Mouse (Mus musculus): ENCODE data around the gene Garnl3.
"Not testable (repeated sequence)": the region's sequence is repeated elsewhere in the genome, so short reads cannot be mapped to it uniquely, and the experiment has no call there.

Garnl3 gene

GRCm38 (mm10) chr2:33022846-33023245 lies 108.6 kb downstream of the Garnl3 start:
- no peak for DNase-seq

GRCm38 (mm10) chr2:33018026-33018425 lies 113.4 kb downstream of the Garnl3 start:
- peak in 1 of 2 experiments; percentile 27 for DNase-seq

DNA sequence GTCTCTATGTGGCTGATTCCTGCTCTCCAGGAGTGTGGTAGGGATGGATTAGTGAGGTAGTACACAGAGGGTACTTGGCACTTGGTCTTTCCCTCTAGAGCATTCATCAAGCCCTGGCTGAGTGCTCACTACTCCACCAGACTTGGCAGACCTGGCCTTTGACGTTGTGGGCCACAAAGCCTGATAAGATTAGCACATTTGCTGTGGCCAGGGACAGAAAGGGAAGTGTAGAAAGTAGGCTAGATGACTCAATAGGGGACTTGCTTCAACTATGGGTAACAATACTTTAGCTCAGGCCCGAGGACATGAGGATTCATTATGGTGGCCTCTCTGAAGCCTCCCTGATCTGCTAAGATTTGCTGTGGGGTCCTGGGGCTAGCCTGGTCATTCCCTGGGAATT lies 114.3 kb downstream of the Garnl3 start:
- DNase-seq: no peak

DNA sequence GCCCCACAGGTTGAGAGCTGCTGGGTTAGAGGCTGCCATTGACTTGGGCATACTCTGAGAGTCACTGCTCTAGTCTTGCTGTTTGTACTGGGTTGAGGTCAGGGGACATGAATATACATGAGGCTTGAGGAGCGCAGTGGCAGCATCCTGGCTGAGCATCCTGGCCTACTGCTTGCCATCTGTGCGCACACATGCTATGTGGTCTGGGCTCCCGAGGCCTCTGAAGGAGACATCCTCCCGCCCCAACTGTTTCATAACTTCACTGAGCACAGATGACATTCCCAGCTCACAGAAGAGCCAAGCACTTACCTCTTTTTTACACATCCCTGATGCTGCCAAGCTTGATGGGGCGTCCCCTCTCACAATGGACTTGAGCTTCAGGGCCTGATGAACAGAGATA lies 116.6 kb downstream of the Garnl3 start:
- no peak for DNase-seq

- not testable (repeated sequence) for DNase-seq
Observed at GRCm38 (mm10) chr2:33009055-33009454, 122.4 kb downstream of the Garnl3 start.

DNA sequence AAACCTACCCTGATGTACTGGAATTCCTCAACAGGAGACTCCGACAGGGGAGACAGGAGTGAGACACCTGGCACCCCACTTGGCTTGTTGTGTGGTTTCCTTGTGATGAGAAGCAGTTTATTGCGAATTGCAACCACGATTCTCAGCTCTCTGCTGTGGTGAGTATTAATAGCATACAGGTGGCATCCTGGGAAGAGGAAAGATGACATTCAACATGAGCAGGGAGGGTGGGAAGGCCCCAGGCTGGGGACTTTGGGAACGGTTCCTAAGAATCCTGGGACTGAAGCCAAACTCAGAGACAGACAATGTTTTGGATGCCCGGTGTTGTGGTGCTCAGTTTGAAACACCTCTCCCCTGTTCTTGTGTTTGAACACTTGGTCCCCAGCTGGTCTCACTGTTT lies 126.4 kb downstream of the Garnl3 start:
- no peak for DNase-seq

GRCm38 (mm10) chr2:33002144-33002543 lies 129.3 kb downstream of the Garnl3 start:
- no peak for DNase-seq

- no peak for DNase-seq
Observed at GRCm38 (mm10) chr2:32999752-33000151, 131.7 kb downstream of the Garnl3 start.

DNA sequence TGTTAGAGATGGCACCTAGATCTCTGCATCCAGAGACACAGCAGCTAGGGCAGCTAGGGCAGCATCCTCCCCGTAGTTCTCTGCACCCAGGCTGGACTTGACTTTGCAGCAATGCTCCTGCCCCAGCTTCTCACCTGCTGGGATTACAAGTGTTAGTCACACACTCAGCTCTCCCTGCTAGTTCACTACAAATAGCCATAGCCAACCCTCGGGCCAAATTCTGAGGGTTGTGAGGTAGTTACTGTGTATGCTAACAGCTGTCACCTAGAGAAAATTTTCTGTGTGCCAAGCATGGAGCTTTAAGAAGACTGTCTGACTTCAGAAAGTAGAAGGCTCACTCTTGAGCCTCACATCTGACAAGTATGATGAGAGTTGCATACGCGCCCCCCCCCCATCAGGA lies 133.7 kb downstream of the Garnl3 start:
- no peak for DNase-seq

- no peak for DNase-seq
Observed at GRCm38 (mm10) chr2:32997081-32997480, 134.4 kb downstream of the Garnl3 start.

DNA sequence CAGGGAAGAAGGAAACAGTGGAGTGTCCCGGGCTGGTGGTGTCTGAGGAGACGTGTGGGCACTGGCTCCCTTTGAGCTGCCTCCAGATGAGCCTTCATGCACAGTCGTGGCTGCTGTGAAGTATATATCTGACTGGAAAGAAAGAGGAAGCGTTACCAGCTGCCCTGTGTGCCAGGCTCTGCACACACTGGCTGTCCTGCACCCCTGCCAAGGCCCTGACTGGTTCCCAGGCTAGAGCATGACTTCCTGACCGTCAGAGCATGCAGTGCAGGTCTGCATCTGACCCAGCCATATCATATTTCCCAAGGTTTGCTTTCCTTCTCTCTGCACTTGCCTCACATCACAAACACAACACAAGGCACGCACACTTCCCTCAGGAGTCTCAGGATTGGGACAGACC lies 139.3 kb downstream of the Garnl3 start:
- no peak for DNase-seq

DNA sequence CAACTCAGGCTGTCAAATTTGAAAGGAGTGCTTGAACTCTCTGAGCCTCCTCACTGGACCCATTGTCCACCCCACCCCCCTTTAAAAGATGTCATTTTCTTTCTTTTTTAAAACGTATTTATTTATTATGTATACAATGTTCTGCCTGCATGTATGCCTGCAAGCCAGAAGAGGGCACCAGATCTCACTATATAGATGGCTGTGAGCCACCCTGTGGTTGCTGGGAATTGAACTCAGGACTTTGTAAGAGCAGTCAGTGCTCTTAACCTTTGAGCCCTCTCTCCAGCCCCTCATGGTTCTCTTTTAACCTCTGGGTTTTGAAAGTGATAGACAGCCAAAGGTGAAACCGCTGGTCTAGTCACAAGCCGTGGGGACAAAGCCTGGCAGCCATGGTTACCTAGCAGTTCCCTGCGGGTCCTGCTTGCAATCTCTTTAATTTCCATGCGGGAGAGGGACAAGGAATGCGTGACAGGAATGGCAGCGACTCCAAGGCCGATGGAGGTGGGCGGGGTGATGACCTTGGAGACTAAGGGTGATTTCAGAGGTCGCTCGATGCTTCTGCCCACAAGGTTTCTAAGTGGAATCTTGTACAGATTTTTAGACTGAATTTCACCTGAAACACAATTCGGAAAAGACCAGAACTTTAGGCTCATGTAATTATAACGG lies 141.2 kb downstream of the Garnl3 start:
- DNase-seq: peak in 1 of 2 experiments; percentile 9

GRCm38 (mm10) chr2:32989376-32989775 lies 142.1 kb downstream of the Garnl3 start:
- no peak for DNase-seq

- no peak for DNase-seq
Observed at GRCm38 (mm10) chr2:32985844-32986243, 145.6 kb downstream of the Garnl3 start.

DNA sequence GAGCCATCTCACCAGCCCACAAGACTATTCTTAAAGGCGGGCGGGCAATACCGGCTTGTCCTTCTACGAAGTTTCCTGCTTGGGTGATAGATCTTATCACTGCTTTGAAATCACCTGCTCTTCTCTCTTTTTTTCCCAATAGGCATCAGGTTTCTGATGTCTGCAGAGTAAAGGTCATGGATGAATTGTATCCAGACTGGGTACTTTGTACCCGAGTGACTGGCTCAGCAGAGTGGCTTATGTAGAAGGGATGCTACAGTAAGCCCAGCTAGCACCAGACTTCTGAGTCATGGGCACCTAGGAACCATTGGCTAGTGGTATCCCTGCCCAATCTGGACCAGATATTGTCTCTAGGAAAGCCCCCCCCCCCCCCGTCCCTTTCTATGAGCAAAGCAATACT lies 147.8 kb downstream of the Garnl3 start:
- DNase-seq: no peak

- DNase-seq: no peak
Observed at GRCm38 (mm10) chr2:32982700-32983099, 148.8 kb downstream of the Garnl3 start.

DNA sequence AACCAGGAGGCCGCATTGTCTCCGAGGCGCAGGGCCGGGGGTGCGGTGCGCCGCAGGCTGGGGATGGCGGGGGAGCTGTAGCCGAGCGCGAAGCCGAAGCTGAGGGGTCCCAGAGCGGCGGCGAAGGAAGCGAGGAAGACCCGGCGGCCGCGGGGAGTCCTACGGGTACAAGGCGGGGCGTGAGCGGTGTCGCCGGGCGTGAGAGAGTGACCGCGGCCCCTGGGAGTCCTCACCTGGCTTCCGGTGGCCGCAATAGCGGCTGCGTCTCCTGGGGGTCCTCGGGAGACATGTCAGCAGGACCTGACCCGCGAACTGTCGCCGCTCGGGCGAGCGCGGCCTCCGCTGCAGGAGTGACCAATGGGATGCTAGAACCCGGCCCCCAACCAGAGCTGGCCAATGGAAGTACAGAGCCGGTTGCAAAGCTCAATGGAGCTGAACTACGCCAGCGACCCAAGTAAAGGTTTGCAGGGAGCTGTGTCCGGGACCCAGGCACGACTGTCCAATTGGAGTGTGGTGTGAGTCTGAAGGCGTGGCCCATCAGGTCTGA lies 149.7 kb downstream of the Garnl3 start, which contains the start of gene Slc2a8:
Gene Slc2a8 (minus strand): TSS at position 359 of the 547 bp plus-strand sequence.
- peak; percentile 77 to 79 for DNase-seq

DNA sequence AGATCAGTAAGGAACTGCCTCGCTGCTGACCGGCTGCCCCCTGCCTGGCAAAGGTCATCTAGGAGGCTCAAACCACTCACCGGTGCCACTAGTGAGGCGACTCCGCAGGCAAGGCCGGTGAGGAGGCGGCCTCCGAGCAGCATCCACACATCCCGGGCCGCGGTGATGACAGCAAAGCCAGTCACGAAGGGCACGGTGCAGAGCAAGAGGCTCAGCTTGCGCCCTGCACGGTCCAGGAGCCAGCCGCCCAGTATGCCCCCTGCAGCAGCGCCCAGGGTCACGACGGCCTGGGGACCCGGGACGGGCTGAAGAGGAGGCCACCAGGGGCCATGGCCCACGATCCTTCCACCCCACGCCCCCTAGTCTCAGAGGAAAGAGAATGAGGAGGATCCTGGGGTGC lies 150.2 kb downstream of the Garnl3 start:
- DNase-seq: no peak

GRCm38 (mm10) chr2:32979675-32980074 lies 151.8 kb downstream of the Garnl3 start:
- no peak for DNase-seq

DNA sequence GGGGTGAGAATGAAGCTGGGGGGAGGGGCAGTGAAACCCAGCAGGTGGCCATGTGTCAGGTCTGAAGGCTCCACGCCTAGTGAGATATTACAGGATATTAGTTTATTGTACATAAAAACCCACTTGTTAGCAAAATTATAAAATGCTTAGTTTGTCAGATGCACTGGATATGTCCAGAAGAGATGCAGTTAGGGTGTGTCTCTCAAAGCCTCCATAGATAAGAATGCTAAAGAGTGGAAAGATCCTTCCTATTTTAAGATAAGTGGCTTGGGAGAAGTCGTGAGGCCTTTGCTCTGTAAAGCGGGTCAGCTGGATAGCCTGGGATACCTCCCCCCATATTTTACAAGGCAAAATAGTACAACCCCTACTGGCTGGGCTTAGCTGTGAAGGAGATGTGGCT lies 152.8 kb downstream of the Garnl3 start:
- no peak for DNase-seq

- no peak for DNase-seq
Observed at GRCm38 (mm10) chr2:32977114-32977513, 154.3 kb downstream of the Garnl3 start.

- no peak for DNase-seq
Observed at GRCm38 (mm10) chr2:32974216-32974615, 157.2 kb downstream of the Garnl3 start.

GRCm38 (mm10) chr2:32971235-32971634 lies 160.2 kb downstream of the Garnl3 start:
- no peak for DNase-seq

GRCm38 (mm10) chr2:32969326-32969725 lies 162.1 kb downstream of the Garnl3 start:
- DNase-seq: no peak

Data from spleen, adult 18-20 months (tissue).